Mouse (Mus musculus): ENCODE data around the gene Agpat4.

GRCm38 (mm10) chr17:12184283-12184682, 65.8 kb downstream of the Agpat4 start:
- TF ChIP-seq EP300 (IDR thresholded peaks at IDR 0.05) (no peak), CTCF (IDR thresholded peaks at IDR 0.05) (no peak)

All from lung, postnatal 0 days (tissue).